Mouse (Mus musculus) adrenal gland, postnatal 36 days (tissue): ENCODE data around the gene Gm10295. TPM values are rescaled to one million over a fixed set of nuclear protein-coding genes. Genes with fewer than 3 reads are reported as not detected.

Experiments used
- DNase-seq, 2 experiments: peaks; one replicate each; pipeline ENCODE4 v3.0.0; 2021; ENCODE audit warnings: mixed read lengths in 1 of 2
- total RNA-seq, 2 experiments: library from RNA; stranded (reverse); gene quantifications; 2 replicates each; pipeline ENCODE4 v1.2.3; 2021

Gene Gm10295
- total RNA-seq, 2 experiments from 2014 or later = not detected

DNA sequence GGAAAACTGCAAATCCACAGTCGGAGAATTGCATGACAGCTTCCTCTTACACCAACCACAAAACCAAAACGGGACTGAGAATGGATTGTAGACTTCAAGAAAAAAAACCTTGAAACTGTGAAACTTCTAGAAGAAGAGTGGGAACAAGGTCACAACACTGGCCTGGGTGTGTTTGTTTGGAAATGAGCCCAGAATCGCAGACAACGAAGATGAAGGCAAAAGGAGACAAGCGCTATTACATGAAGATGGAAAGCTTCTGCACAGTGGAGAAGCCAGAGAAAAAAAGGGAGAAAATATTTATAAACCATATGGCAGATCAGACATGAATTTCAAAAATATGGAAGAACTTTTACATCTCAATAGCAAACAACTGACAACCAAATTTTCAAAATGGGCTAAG lies 4.3 kb upstream of the Gm10295 start:
- DNase-seq = peak; percentile 12 to 21

DNA sequence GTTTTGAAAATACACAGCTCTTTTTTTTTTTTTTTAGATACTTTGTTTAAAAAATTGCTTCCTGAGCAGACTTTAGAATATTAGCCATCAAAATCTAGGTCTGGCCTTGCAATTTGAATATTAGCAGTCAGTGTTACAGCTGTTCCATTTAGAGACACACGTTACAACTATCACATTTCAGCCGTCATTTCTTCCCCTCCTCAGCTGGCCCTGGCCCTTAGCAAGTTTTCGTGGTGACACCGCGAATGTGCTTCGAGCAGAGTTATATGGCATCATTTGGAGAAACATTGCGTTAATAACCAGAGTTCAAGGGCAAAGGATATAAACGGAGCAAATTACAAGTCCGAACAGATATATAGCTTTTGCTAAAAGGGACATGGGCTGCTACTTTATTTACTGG lies 2.4 kb downstream of the Gm10295 start:
- DNase-seq = no peak

- no peak for DNase-seq
Observed at GRCm38 (mm10) chr7:71324919-71325583, 26.2 kb downstream of the Gm10295 start.

DNA sequence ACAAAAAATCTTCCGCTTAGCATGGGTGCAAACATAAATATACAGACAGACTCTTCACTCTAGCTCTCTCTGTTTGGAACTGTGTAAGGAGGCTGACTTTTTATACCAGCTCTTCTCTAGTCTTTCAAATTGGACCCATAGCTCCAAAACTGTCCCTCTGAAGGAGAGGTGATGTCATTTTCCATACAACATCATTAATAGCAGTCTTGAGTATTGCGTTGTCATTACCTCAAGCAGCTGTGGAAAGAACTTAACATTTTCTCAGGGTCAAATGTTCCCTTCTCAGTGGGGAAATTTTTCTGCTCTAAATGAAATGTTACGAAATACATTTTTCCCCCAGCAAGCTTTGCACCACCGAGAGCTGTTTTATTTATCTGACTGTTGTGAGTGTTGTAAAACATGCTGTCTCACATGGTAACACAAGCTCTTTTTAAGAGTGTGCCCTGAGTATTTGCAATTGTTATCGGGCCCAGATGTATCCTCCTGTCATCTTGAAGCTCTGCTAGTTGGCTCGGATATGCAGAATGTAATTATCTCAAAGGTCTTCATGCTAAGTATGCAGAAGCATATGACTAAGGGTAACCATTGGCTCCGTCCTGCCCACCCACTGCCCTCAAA lies 38.0 kb downstream of the Gm10295 start:
- no peak for DNase-seq

DNA sequence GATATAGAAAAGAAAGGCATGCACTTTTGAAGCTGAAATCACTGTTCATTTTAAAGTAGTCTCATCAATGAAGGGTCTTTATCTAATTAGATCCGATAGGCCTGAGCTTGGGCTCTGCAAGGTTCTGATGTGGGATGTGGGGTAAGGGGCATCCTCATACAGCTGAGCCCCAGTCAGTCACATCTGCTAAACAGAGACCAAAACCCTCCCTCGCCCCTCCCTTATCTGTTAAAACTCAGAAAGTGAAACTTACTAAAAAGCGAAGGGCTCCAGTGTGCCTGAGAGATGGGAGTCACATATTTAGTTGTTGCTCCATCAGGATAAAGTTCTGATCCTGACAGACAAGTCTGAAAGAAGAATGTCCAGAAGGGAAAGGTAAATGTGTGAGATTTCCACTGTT lies 38.9 kb downstream of the Gm10295 start:
- no peak for DNase-seq

- DNase-seq = peak; percentile 30 to 46
Observed at GRCm38 (mm10) chr7:71311411-71311810, 39.9 kb downstream of the Gm10295 start.

GRCm38 (mm10) chr7:71308051-71308450 lies 43.2 kb downstream of the Gm10295 start:
- DNase-seq = no peak

GRCm38 (mm10) chr7:71302714-71303113 lies 48.6 kb downstream of the Gm10295 start:
- DNase-seq = no peak
